Mouse (Mus musculus) heart, adult 2 months (tissue): ENCODE data around the gene Scn3a.

Source experiments
- CTCF ChIP-seq: fragments of 200-600 bp; IDR thresholded peaks from 2 replicates; pipeline ENCODE4 v1.8.1; 2022; ENCODE audit warnings: antibody characterized with exemption, mild to moderate bottlenecking, moderate library complexity
- EP300 ChIP-seq: fragments of 200-500 bp; IDR thresholded peaks from 2 replicates; pipeline ENCODE4 v1.6.1; 2011; ENCODE audit warnings: low read depth, low read length, control low read depth; ENCODE audit not compliant: insufficient read depth
- POLR2A ChIP-seq: fragments of 200-500 bp; IDR thresholded peaks from 2 replicates; pipeline ENCODE4 v1.6.1; 2011; ENCODE audit warnings: mild to moderate bottlenecking, low read depth, low read length, control low read depth; ENCODE audit not compliant: insufficient read depth

- TF ChIP-seq POLR2A (no peak), CTCF (no peak), EP300 (no peak)
These were observed 14.0 kb downstream of the Scn3a start for GRCm38 (mm10) chr2:65553473-65553872.
